In the genomic region with DNA sequence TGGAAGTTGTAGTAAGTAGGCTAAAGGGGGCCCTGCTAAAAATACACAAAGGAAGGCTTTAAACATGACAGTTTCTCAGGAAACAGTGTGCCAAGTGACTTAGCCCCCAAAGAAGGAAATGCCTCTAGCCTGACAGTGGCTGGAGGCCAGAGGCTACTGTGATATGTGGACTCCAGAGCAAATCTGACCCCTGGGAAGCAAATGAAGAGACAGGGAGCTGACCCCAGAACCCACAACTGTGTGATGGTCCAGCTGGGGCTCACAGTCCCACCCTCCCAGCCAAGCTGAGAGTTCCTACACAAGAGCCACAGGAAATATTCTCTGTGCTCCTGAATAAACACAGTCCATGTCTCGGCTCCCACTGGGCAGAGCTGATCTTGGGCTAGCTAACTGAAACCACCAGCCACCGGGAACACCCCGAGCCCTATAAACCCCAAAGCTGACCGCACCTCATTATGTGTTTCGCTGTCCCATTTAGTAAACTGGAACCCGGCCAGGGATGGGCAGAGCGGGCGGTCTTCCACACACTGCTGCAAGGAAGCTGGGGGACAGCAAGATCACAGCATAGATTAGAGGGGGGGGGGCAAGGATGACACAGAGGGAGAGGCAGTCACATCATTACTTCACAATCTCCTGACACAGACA, we compare ENCODE assay signal across 10 mouse cellular contexts. TPM values are rescaled to one million over a fixed set of nuclear protein-coding genes. Genes with fewer than 3 reads are reported as not detected.
A peak's percentile ranks its signal among the peaks of the same experiment; 100 is the strongest.
DNase-seq lines count a peak whose midpoint lies in the region; ATAC-seq and TF ChIP-seq lines count a peak whose summit lies in the region.
"Had no signal": no experiment of that assay in that cellular context is flagged by ENCODE, and none has a peak within 500 bp of the region (broad histone marks: within the 10 kb centered on the region; RNA-seq: fewer than 3 reads in every experiment).

No protein-coding gene starts in this region.

- TF ChIP-seq POLR2A in kidney, adult 2 months (IDR thresholded peaks at IDR 0.05; ENCODE audit: low read depth, low read length) = no peak

- peaks cover 90% of the 10 kb centered on the region for H3K36me3 ChIP-seq in heart, embryonic 12.5 days
- no peaks in the 10 kb centered on the region for H3K36me3 ChIP-seq in kidney, adult 2 months (ENCODE audit: control insufficient read depth, insufficient read depth, low read length)

- H3K9me3 ChIP-seq in heart, embryonic 12.5 days (replicated peaks) = no peaks in the 10 kb centered on the region
- H3K9me3 ChIP-seq: megakaryocyte, embryonic 14.5 days had no signal

- peak overlapping the region; percentile 39; the same call in 1 of the 2 replicates for H3K27ac ChIP-seq in layer of hippocampus, adult 2 months
- H3K27ac ChIP-seq in heart, embryonic 12.5 days (ENCODE audit: poor library complexity, severe bottlenecking) = 0 out of 2 replicates have a peak overlapping the region, but pooled peaks have one; percentile 13
- peak overlapping the region; percentile 69 for H3K27ac ChIP-seq in kidney, adult 2 months (ENCODE audit: insufficient read depth, low read depth, low read length)

- H3K4me3 ChIP-seq in layer of hippocampus, adult 2 months = no peak overlapping the region
- H3K4me3 ChIP-seq in heart, embryonic 12.5 days = no peak overlapping the region
- H3K4me3 ChIP-seq in kidney, adult 2 months (ENCODE audit: insufficient read depth, low read depth, low read length) = peak overlapping the region; percentile 13
- H3K4me3 ChIP-seq: megakaryocyte, embryonic 14.5 days had no signal

- peak; percentile 67; the same call in 1 of the 2 replicates for ATAC-seq in heart, embryonic 12.5 days (ENCODE audit: insufficient number of reproducible peaks, low FRiP score)
- ATAC-seq in frontal cortex, adult (ENCODE audit: low TSS enrichment) = no peak

- 0 out of 2 replicates have a peak, but pooled peaks cover 2% of the 10 kb centered on the region for H3K4me1 ChIP-seq in heart, embryonic 12.5 days (replicated peaks)
- H3K4me1 ChIP-seq in kidney, adult 2 months (ENCODE audit: control insufficient read depth, insufficient read depth, low read length) = no peaks in the 10 kb centered on the region

- no peak overlapping the region for H3K4me2 ChIP-seq in heart, embryonic 12.5 days

- H3K27me3 ChIP-seq in heart, embryonic 12.5 days (replicated peaks) = no peaks in the 10 kb centered on the region
- no peaks in the 10 kb centered on the region for H3K27me3 ChIP-seq in kidney, adult 2 months (replicated peaks; ENCODE audit: control insufficient read depth, insufficient read depth, low read length)
- H3K27me3 ChIP-seq: megakaryocyte, embryonic 14.5 days had no signal

- no peak overlapping the region for H3K9ac ChIP-seq in heart, embryonic 12.5 days

- TF ChIP-seq CTCF in layer of hippocampus, adult 2 months (conservative IDR thresholded peaks at IDR 0.05) = no peak
- no peak for TF ChIP-seq CTCF in kidney, adult 2 months (conservative IDR thresholded peaks at IDR 0.05; ENCODE audit: insufficient read depth, insufficient read length, low read depth, low read length)

- 87% methylated on average over 8 of the region's 8 CpGs for WGBS in heart, embryonic 12.5 days
- WGBS in kidney, adult 2 months = 69% methylated on average over 8 of the region's 8 CpGs

- no peak for DNase-seq in layer of hippocampus, adult 2 months (ENCODE audit: low spot score in 2 of 2)
- DNase-seq in layer of hippocampus, adult 9-11 months = no peak
- DNase-seq in kidney, adult 2 months = peak; percentile 72
- peak; percentile 54 for DNase-seq in lung, postnatal 14 days
- DNase-seq in layer of hippocampus, postnatal 25 days (ENCODE audit: extremely low spot score in 1 of 2, low spot score in 1 of 2) = no peak
- no peak for DNase-seq in right cerebral cortex, postnatal 36 days (ENCODE audit: low spot score in 2 of 2)
- DNase-seq: gastrocnemius, postnatal 14 days had no signal

RNA-seq across cellular contexts. Expression of a gene that starts 12.0 kb away (rescaled TPM):
- 1 to 10 TPM; 1.3 to 1.6 TPM for total RNA-seq in layer of hippocampus, adult 2 months (2021)
- polyA plus RNA-seq in heart, embryonic 12.5 days (2016; fragmentation: Nextera tagmentation; extraction: Ambion mirVana) = 62.9 and 67.1 TPM in 2 replicates
- polyA plus RNA-seq in kidney, adult 2 months (2012; rRNA removed) = 0.34 and 0.61 TPM in 2 replicates
- total RNA-seq in layer of hippocampus, postnatal 25 days (2021) = 1 to 10 TPM; 2.1 to 2.6 TPM

RNA-seq across cellular contexts. Expression of a gene that starts 21.5 kb away (rescaled TPM):
- 1 to 10 TPM; 2.6 TPM for total RNA-seq in layer of hippocampus, adult 2 months (2021)
- 11.1 and 12.5 TPM in 2 replicates for polyA plus RNA-seq in heart, embryonic 12.5 days (2016; fragmentation: Nextera tagmentation; extraction: Ambion mirVana)
- polyA plus RNA-seq in kidney, adult 2 months (2012; rRNA removed) = 17.3 and 17.7 TPM in 2 replicates
- 1 to 10 TPM; 2.5 to 2.8 TPM for total RNA-seq in layer of hippocampus, postnatal 25 days (2021)

RNA-seq across cellular contexts. Expression of a gene that starts 51.2 kb away (rescaled TPM):
- total RNA-seq in layer of hippocampus, adult 2 months (2021) = 10 to 100 TPM; 17.3 to 20.2 TPM
- 37.5 and 39.2 TPM in 2 replicates for polyA plus RNA-seq in heart, embryonic 12.5 days (2016; fragmentation: Nextera tagmentation; extraction: Ambion mirVana)
- 30.1 and 43.3 TPM in 2 replicates for polyA plus RNA-seq in kidney, adult 2 months (2012; rRNA removed)
- 10 to 100 TPM; 19.6 to 21.3 TPM for total RNA-seq in layer of hippocampus, postnatal 25 days (2021)

Comparison
In these comparisons a context has a peak if more than half of its experiments do, and no peak if none do; other contexts are left out.
1. DNase-seq: peak in kidney, adult 2 months (single experiment) and lung, postnatal 14 days (single experiment); none in layer of hippocampus, adult 2 months (0 of 2), layer of hippocampus, adult 9-11 months (single experiment), layer of hippocampus, postnatal 25 days (0 of 2) and right cerebral cortex, postnatal 36 days (0 of 2).
2. H3K27ac ChIP-seq: peak in every context shown above with its lines; median percentile 69 in kidney, adult 2 months; 39 in layer of hippocampus, adult 2 months; 13 in heart, embryonic 12.5 days.